Mouse (Mus musculus): Measurements from ENCODE around the gene Rbfox1. TPM values are rescaled to one million over a fixed set of nuclear protein-coding genes. Genes with fewer than 3 reads are reported as not detected.

Rbfox1 gene
- total and polyA plus RNA-seq, 2 experiments: 0.09 TPM; not detected in 1

GRCm38 (mm10) chr16:6969986-6970385 lies 1084.8 kb downstream of the Rbfox1 start:
- no peak for TF ChIP-seq CTCF (IDR thresholded peaks at IDR 0.05; ENCODE audit: low read depth, low read length)
- no peak for TF ChIP-seq POLR2A (IDR thresholded peaks at IDR 0.05; ENCODE audit: extremely low read depth, insufficient read depth, low read length)
- WGBS: 71% methylated on average over 4 of the region's 4 CpGs
- no peak for DNase-seq (ENCODE audit: extremely low read depth, low read depth, low spot score)
- Histone ChIP-seq H3K4me1 (ENCODE audit: control insufficient read depth, insufficient read depth, low read length) (no peaks in the 10 kb centered on the region), H3K27me3 (ENCODE audit: control insufficient read depth, insufficient read depth, low read length) (peaks cover 2% of the 10 kb centered on the region; the same call in 1 of the 2 replicates), H3K4me3 (ENCODE audit: insufficient read depth, low read depth, low read length) (no peak overlapping the region), H3K79me2 (ENCODE audit: control insufficient read depth, insufficient read depth, low read length) (no peaks in the 10 kb centered on the region), H3K27ac (replicated peaks; ENCODE audit: insufficient read depth, low read depth, low read length) (no peak overlapping the region), H3K36me3 (ENCODE audit: control insufficient read depth, insufficient read depth, low read length) (no peaks in the 10 kb centered on the region), H3K9ac (ENCODE audit: low read depth, low read length) (no peak overlapping the region)

- H3K79me2 ChIP-seq (ENCODE audit: control insufficient read depth, insufficient read depth, low read length): no peaks in the 10 kb centered on the region
- no peaks in the 10 kb centered on the region for H3K4me1 ChIP-seq (ENCODE audit: control insufficient read depth, insufficient read depth, low read length)
- no peaks in the 10 kb centered on the region for H3K36me3 ChIP-seq (ENCODE audit: control insufficient read depth, insufficient read depth, low read length)
- no peak overlapping the region for H3K4me3 ChIP-seq (ENCODE audit: insufficient read depth, low read depth, low read length)
- H3K9ac ChIP-seq (ENCODE audit: low read depth, low read length): no peak overlapping the region
- 85% methylated on average over 7 of the region's 7 CpGs for WGBS
- H3K27me3 ChIP-seq (ENCODE audit: control insufficient read depth, insufficient read depth, low read length): 0 out of 2 replicates have a peak, but pooled peaks cover 2% of the 10 kb centered on the region
- TF ChIP-seq CTCF (IDR thresholded peaks at IDR 0.05; ENCODE audit: low read depth, low read length) (no peak), POLR2A (IDR thresholded peaks at IDR 0.05; ENCODE audit: extremely low read depth, insufficient read depth, low read length) (no peak)
- DNase-seq (ENCODE audit: extremely low read depth, low read depth, low spot score): no peak
- H3K27ac ChIP-seq (replicated peaks; ENCODE audit: insufficient read depth, low read depth, low read length): no peak overlapping the region
Observed at GRCm38 (mm10) chr16:6976341-6976740, 1091.2 kb downstream of the Rbfox1 start.

- Histone ChIP-seq H3K4me3 (ENCODE audit: insufficient read depth, low read depth, low read length) (no peak overlapping the region), H3K4me1 (ENCODE audit: control insufficient read depth, insufficient read depth, low read length) (no peaks in the 10 kb centered on the region), H3K27ac (replicated peaks; ENCODE audit: insufficient read depth, low read depth, low read length) (no peak overlapping the region), H3K27me3 (ENCODE audit: control insufficient read depth, insufficient read depth, low read length) (no peaks in the 10 kb centered on the region), H3K9ac (ENCODE audit: low read depth, low read length) (no peak overlapping the region), H3K36me3 (ENCODE audit: control insufficient read depth, insufficient read depth, low read length) (no peaks in the 10 kb centered on the region), H3K79me2 (ENCODE audit: control insufficient read depth, insufficient read depth, low read length) (no peaks in the 10 kb centered on the region)
- no peak for DNase-seq (ENCODE audit: extremely low read depth, low read depth, low spot score)
- WGBS: 84% methylated on average over 2 of the region's 2 CpGs
- TF ChIP-seq CTCF (IDR thresholded peaks at IDR 0.05; ENCODE audit: low read depth, low read length): no peak
- TF ChIP-seq POLR2A (IDR thresholded peaks at IDR 0.05; ENCODE audit: extremely low read depth, insufficient read depth, low read length): no peak
Observed at GRCm38 (mm10) chr16:6983947-6984346, 1098.8 kb downstream of the Rbfox1 start.

- Histone ChIP-seq H3K27ac (replicated peaks; ENCODE audit: insufficient read depth, low read depth, low read length) (no peak overlapping the region), H3K27me3 (ENCODE audit: control insufficient read depth, insufficient read depth, low read length) (no peaks in the 10 kb centered on the region), H3K9ac (ENCODE audit: low read depth, low read length) (no peak overlapping the region), H3K36me3 (ENCODE audit: control insufficient read depth, insufficient read depth, low read length) (no peaks in the 10 kb centered on the region), H3K4me3 (ENCODE audit: insufficient read depth, low read depth, low read length) (no peak overlapping the region), H3K4me1 (ENCODE audit: control insufficient read depth, insufficient read depth, low read length) (no peaks in the 10 kb centered on the region), H3K79me2 (ENCODE audit: control insufficient read depth, insufficient read depth, low read length) (no peaks in the 10 kb centered on the region)
- TF ChIP-seq CTCF (IDR thresholded peaks at IDR 0.05; ENCODE audit: low read depth, low read length) (no peak), POLR2A (IDR thresholded peaks at IDR 0.05; ENCODE audit: extremely low read depth, insufficient read depth, low read length) (no peak)
- DNase-seq (ENCODE audit: extremely low read depth, low read depth, low spot score): peak; percentile 16
Observed at GRCm38 (mm10) chr16:6986031-6986430, 1100.9 kb downstream of the Rbfox1 start.

- no peaks in the 10 kb centered on the region for H3K27me3 ChIP-seq (ENCODE audit: control insufficient read depth, insufficient read depth, low read length)
- no peaks in the 10 kb centered on the region for H3K4me1 ChIP-seq (ENCODE audit: control insufficient read depth, insufficient read depth, low read length)
- no peaks in the 10 kb centered on the region for H3K36me3 ChIP-seq (ENCODE audit: control insufficient read depth, insufficient read depth, low read length)
- no peaks in the 10 kb centered on the region for H3K79me2 ChIP-seq (ENCODE audit: control insufficient read depth, insufficient read depth, low read length)
- no peak for DNase-seq (ENCODE audit: extremely low read depth, low read depth, low spot score)
- H3K9ac ChIP-seq (ENCODE audit: low read depth, low read length): no peak overlapping the region
- WGBS: 31% methylated on average over 2 of the region's 2 CpGs
- TF ChIP-seq POLR2A (IDR thresholded peaks at IDR 0.05; ENCODE audit: extremely low read depth, insufficient read depth, low read length): no peak
- no peak overlapping the region for H3K27ac ChIP-seq (replicated peaks; ENCODE audit: insufficient read depth, low read depth, low read length)
- H3K4me3 ChIP-seq (ENCODE audit: insufficient read depth, low read depth, low read length): no peak overlapping the region
Observed at GRCm38 (mm10) chr16:6986494-6986893, 1101.3 kb downstream of the Rbfox1 start.

GRCm38 (mm10) chr16:6992251-6992650 lies 1107.1 kb downstream of the Rbfox1 start:
- TF ChIP-seq POLR2A (IDR thresholded peaks at IDR 0.05; ENCODE audit: extremely low read depth, insufficient read depth, low read length) (no peak), CTCF (IDR thresholded peaks at IDR 0.05; ENCODE audit: low read depth, low read length) (no peak)
- Histone ChIP-seq H3K27ac (replicated peaks; ENCODE audit: insufficient read depth, low read depth, low read length) (no peak overlapping the region), H3K79me2 (ENCODE audit: control insufficient read depth, insufficient read depth, low read length) (no peaks in the 10 kb centered on the region), H3K27me3 (ENCODE audit: control insufficient read depth, insufficient read depth, low read length) (no peaks in the 10 kb centered on the region), H3K36me3 (ENCODE audit: control insufficient read depth, insufficient read depth, low read length) (no peaks in the 10 kb centered on the region), H3K4me3 (ENCODE audit: insufficient read depth, low read depth, low read length) (no peak overlapping the region), H3K4me1 (ENCODE audit: control insufficient read depth, insufficient read depth, low read length) (no peaks in the 10 kb centered on the region), H3K9ac (ENCODE audit: low read depth, low read length) (no peak overlapping the region)
- DNase-seq (ENCODE audit: extremely low read depth, low read depth, low spot score): no peak
- WGBS: 81% methylated on average over 5 of the region's 5 CpGs
